Mouse (Mus musculus): ENCODE measurements around the gene Mark2. TPM values are rescaled to one million over a fixed set of nuclear protein-coding genes. Genes with fewer than 3 reads are reported as not detected.

Mark2 gene
- 213 to 229 TPM (median 218 TPM) in 4 replicates for total RNA-seq (2023; ENCODE audit: inconsistent age)

GRCm38 (mm10) chr19:7341512-7342397 is at the start of gene Mark2:
Mark2 (minus strand) TSS chr19:7341860.

DNA sequence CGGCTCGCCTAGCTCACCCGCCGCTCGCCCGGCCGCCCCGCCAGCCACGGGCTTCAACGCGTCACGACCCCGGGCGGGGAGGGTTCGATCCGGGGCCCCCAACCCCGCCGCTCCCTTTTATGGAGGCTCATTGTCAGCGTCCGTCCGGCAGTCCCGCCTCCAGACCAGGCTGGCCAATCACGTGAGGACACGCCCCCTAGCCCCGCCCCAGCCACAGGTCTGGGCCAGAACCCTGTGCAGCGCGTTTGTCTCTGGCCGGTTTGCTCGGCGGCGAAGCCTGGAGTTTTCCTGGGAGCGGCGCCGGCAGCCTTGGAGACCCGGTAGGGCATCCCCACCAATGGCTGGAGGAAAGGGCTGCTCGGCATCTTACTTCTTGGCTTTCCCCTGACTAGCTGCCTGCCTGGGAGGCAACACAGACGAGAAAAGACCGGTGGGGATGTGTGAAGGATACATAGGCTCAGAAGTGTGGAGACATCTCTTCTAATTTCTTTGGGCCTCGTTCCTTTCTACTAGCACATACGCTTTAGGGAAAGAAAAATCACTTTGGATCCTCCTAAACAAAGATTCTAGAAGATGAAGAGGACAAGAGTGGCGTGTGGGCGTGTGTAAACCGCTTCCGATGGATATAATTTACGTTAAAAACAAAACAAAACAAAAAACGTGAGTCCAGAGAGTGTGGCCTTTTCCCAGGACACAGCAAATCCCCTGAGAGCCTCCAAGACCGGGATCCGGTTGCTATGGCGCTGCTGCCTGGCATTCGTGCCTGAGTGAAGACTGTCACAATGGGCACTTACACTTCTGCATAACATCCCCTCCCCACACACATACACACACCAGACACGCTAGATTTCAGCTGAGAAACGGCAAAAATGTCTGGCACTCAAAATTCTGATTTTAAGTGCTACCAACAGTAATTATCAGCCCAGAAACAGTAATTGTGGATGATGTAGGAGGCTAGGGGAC is 41.5 kb upstream of the Mark2 start, which contains the start of gene Spindoc:
TSS of gene Spindoc (minus strand) at position 92 of the 963 bp plus-strand sequence.

DNA sequence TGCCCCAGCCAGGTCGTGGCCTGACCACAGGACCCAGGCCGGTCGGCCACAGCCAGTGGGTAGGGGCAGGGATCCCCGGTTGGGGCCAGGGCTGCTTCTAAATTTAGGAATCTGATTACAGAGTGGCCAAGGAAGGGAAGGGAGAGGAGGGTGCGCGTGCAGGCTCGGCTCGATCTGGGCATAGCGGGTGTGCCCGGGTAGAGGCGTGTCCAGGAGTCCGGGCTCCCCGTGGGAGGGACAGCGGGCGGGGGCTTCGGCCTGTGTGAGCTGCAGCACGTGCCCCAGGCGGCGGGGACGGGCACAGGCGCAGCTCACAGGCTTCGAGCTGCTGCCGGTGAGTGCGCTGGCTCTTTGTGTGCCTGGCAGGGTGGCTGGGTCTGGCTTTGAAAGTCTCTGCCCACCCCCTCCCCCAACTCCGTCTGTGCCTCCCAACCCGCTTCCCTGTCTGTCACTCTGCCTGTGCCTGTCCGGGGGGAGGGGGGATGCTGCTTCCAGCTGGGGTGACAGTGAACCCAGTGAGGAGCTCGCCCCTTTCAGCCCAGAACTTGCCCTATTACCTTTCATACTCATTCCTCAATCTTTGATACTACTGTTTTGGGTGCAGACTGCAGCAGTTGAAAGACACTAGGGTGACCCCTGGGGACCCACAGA is 74.4 kb downstream of the Mark2 start, which contains the start of gene Rcor2:
TSS of gene Rcor2 (plus strand) at position 235 of the 651 bp plus-strand sequence.

DNA sequence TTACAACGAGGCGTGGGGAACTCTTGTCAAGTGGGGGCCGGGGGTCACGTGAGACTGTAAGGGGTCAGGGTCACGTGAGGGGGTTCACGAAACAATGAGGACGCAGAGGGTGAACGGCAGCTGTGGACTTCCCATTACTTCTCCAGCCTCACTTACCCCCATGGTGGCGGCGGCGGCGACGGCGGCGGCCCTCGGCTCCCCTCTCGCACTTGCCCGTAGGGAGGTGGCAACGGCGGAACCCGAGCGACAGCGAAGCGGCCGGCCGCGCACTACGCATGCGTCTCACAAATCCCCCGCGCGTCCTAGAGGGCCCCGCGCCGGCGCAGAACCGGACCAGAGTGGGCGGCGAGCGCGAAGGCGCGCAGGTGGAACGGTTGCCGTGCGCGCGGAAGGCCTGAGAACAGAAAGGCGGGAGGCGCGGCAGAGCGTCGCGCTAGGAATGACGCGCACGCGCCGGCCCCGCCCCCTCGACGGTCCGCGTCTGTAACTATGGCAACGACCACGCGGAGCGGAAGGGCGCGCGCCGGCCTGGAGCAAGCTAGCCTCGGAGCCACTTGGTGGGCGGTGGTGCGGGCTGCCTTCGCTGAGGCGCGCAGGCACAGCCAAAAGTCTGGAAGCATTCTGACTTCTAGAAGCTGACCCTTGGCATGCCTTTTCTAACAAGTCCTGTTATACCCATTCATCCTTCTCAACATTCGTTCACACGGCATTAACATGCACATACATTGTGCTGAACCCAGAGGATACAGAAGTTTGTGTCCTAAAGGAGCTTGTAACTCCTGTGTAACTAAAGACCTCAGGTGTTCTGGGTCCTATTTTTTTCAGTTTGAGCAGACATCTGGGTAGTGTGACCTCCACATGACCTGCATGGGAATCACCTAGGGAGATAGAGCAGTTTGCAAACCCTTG is 100.6 kb downstream of the Mark2 start, which contains the start of gene Naa40:
TSS of gene Naa40 (minus strand) at position 402 of the 909 bp plus-strand sequence.

Other genes with a start within 250 kb of the Mark2 start
- 0.12 to 0.16 TPM in 2 of 4 replicates, not detected in the others for gene Flrt1, start 236.1 kb downstream of the Mark2 start, total RNA-seq (2023; ENCODE audit: inconsistent age)
- 132 to 142 TPM (median 137 TPM) in 4 replicates for gene Otub1, start 135.5 kb downstream of the Mark2 start, total RNA-seq (2023; ENCODE audit: inconsistent age)
- gene Cox8a, start 124.2 kb downstream of the Mark2 start, total RNA-seq (2023; ENCODE audit: inconsistent age) = 302 to 334 TPM (median 313 TPM) in 4 replicates
- 55.8 to 56.6 TPM (median 56.2 TPM) in 4 replicates for gene Naa40, start 100.7 kb downstream of the Mark2 start, total RNA-seq (2023; ENCODE audit: inconsistent age)
- 1.5 to 2.8 TPM (median 2.2 TPM) in 4 replicates for gene Rcor2, start 74.5 kb downstream of the Mark2 start, total RNA-seq (2023; ENCODE audit: inconsistent age)
- 15.8 to 27.1 TPM (median 19.5 TPM) in 4 replicates for gene Spindoc, start 41.1 kb upstream of the Mark2 start, total RNA-seq (2023; ENCODE audit: inconsistent age)
- gene 2700081O15Rik, start 75.8 kb upstream of the Mark2 start, total RNA-seq (2023; ENCODE audit: inconsistent age) = 7.5 to 11.8 TPM (median 9.5 TPM) in 4 replicates
- 46.9 to 56.2 TPM (median 54.3 TPM) in 4 replicates for gene Rtn3, start 141.4 kb upstream of the Mark2 start, total RNA-seq (2023; ENCODE audit: inconsistent age)
- 52.2 to 57.1 TPM (median 55.0 TPM) in 4 replicates for gene Atl3, start 152.2 kb upstream of the Mark2 start, total RNA-seq (2023; ENCODE audit: inconsistent age)
- gene Pla2g16, start 215.6 kb upstream of the Mark2 start, total RNA-seq (2023; ENCODE audit: inconsistent age) = 14.2 to 15.5 TPM (median 15.1 TPM) in 4 replicates

Data from B cell, adult (primary cell).